ENCODE assay signal across 29 mouse cellular contexts in the genomic region with DNA sequence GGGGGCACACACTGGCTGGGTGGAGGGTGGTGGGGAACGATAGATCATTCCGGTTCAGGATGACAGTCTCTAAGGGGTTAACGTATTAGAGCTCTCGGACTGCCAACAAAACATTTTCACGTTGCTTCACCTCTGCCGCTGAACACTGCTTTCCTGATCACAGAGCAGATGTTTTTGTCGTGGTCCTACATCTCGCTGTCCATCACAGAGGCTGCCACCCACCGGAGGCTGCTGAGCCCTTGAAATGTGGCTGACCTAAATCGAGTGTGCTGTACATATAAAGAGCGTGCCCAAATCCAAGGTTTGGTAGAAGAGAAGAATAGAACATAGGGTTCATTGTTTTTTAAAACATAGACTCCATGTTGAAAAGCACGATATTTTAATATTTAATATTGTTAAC.
DNase-seq lines count a peak whose midpoint lies in the region; ATAC-seq and TF ChIP-seq lines count a peak whose summit lies in the region.
"Had no signal": no experiment of that assay in that cellular context is flagged by ENCODE, and none has a peak within 500 bp of the region (broad histone marks: within the 10 kb centered on the region; RNA-seq: fewer than 3 reads in every experiment).

No protein-coding gene starts in this region.

- no peak overlapping the region for H3K27ac ChIP-seq in forebrain, embryonic 14.5 days (ENCODE audit: low read depth, low read length)
- H3K27ac ChIP-seq in forebrain, postnatal 0 days (ENCODE audit: low read depth, low read length): no peak overlapping the region
- no peak overlapping the region for H3K27ac ChIP-seq in midbrain, embryonic 15.5 days
- H3K27ac ChIP-seq in midbrain, embryonic 11.5 days (ENCODE audit: low read depth, low read length): no peak overlapping the region
- peak overlapping the region; percentile 55 for H3K27ac ChIP-seq in hindbrain, embryonic 14.5 days
- no peak overlapping the region for H3K27ac ChIP-seq in left cerebral cortex, adult 2 months
- H3K27ac ChIP-seq: embryonic facial prominence, embryonic 13.5 days; forebrain, embryonic 10.5 days; kidney, postnatal 0 days; liver, embryonic 13.5 days had no signal

- peaks cover 4% of the 10 kb centered on the region; the same call in 1 of the 2 replicates for H3K4me1 ChIP-seq in forebrain, embryonic 14.5 days (ENCODE audit: control insufficient read depth, insufficient read depth, low read length)
- H3K4me1 ChIP-seq in forebrain, postnatal 0 days (ENCODE audit: insufficient read depth): no peaks in the 10 kb centered on the region
- peaks cover 15% of the 10 kb centered on the region for H3K4me1 ChIP-seq in midbrain, embryonic 15.5 days
- no peaks in the 10 kb centered on the region for H3K4me1 ChIP-seq in midbrain, embryonic 11.5 days (ENCODE audit: control insufficient read depth, insufficient read depth, low read length)
- H3K4me1 ChIP-seq in hindbrain, embryonic 14.5 days (replicated peaks; ENCODE audit: control insufficient read depth, insufficient read depth, low read length): peaks cover 16% of the 10 kb centered on the region; the same call in 1 of the 2 replicates

- TF ChIP-seq POLR2A in brain, embryonic 14.5 days (IDR thresholded peaks at IDR 0.05; ENCODE audit: borderline replicate concordance, extremely low read depth, insufficient read depth, insufficient read length, poor library complexity, severe bottlenecking): no peak

- H3K4me2 ChIP-seq in forebrain, embryonic 14.5 days (ENCODE audit: low read length): no peak overlapping the region
- H3K4me2 ChIP-seq in forebrain, postnatal 0 days (ENCODE audit: low read depth): no peak overlapping the region
- H3K4me2 ChIP-seq in midbrain, embryonic 15.5 days: no peak overlapping the region
- H3K4me2 ChIP-seq in midbrain, embryonic 11.5 days: no peak overlapping the region
- H3K4me2 ChIP-seq in hindbrain, embryonic 14.5 days (replicated peaks): no peak overlapping the region
- H3K4me2 ChIP-seq: embryonic facial prominence, embryonic 13.5 days; limb, embryonic 15.5 days; liver, embryonic 13.5 days had no signal

- DNase-seq in forebrain, embryonic 14.5 days (ENCODE audit: low spot score): peak; percentile 25
- no peak for DNase-seq in forebrain, postnatal 0 days
- DNase-seq in midbrain, embryonic 11.5 days (ENCODE audit: low spot score, missing footprints): no peak
- DNase-seq in brain, embryonic 14.5 days (ENCODE audit: low read depth): peak; percentile 48
- no peak for DNase-seq in hindbrain, embryonic 14.5 days (ENCODE audit: low spot score)
- no peak for DNase-seq in left cerebral cortex, adult 2 months (ENCODE audit: extremely low spot score in 1 of 2, low spot score in 2 of 2)
- no peak for DNase-seq in adrenal gland, adult 2 months
- DNase-seq: adrenal gland, postnatal 25 days; cerebellum, adult 18-20 months; cerebellum, postnatal 10 days; gastrocnemius, postnatal 10 days; heart, postnatal 14 days; kidney, adult 8-10 months; kidney, postnatal 4 days; liver, embryonic 13.5 days; lung, postnatal 4 days; spleen, adult 18-20 months; thymus, adult 2 months; thymus, postnatal 36 days had no signal

- 55% methylated on average over 12 of the region's 12 CpGs for WGBS in forebrain, embryonic 14.5 days
- WGBS in forebrain, postnatal 0 days: 45% methylated on average over 12 of the region's 12 CpGs
- WGBS in midbrain, embryonic 15.5 days: 51% methylated on average over 12 of the region's 12 CpGs
- WGBS in midbrain, embryonic 11.5 days: 79% methylated on average over 12 of the region's 12 CpGs
- WGBS in hindbrain, embryonic 14.5 days: 51% methylated on average over 12 of the region's 12 CpGs

- H3K9ac ChIP-seq in forebrain, embryonic 14.5 days (ENCODE audit: low read length): no peak overlapping the region
- no peak overlapping the region for H3K9ac ChIP-seq in forebrain, postnatal 0 days
- H3K9ac ChIP-seq in midbrain, embryonic 15.5 days: no peak overlapping the region
- no peak overlapping the region for H3K9ac ChIP-seq in midbrain, embryonic 11.5 days (ENCODE audit: low read length)
- H3K9ac ChIP-seq in hindbrain, embryonic 14.5 days: no peak overlapping the region
- H3K9ac ChIP-seq: embryonic facial prominence, embryonic 13.5 days; limb, embryonic 15.5 days; liver, embryonic 13.5 days had no signal

- no peak for TF ChIP-seq CTCF in forebrain, postnatal 0 days (IDR thresholded peaks at IDR 0.05; ENCODE audit: low read depth)
- TF ChIP-seq CTCF in brain, embryonic 14.5 days (IDR thresholded peaks at IDR 0.05; ENCODE audit: borderline replicate concordance, extremely low read depth, insufficient read depth, insufficient read length): no peak
- TF ChIP-seq CTCF in left cerebral cortex, adult 2 months (IDR thresholded peaks at IDR 0.05): no peak

- no peak overlapping the region for H3K4me3 ChIP-seq in forebrain, embryonic 14.5 days (ENCODE audit: low read depth, low read length)
- H3K4me3 ChIP-seq in forebrain, postnatal 0 days (ENCODE audit: low read depth, low read length): no peak overlapping the region
- H3K4me3 ChIP-seq in midbrain, embryonic 15.5 days: no peak overlapping the region
- H3K4me3 ChIP-seq in midbrain, embryonic 11.5 days (ENCODE audit: low read depth, low read length): no peak overlapping the region
- no peak overlapping the region for H3K4me3 ChIP-seq in hindbrain, embryonic 14.5 days (replicated peaks; ENCODE audit: low read length)
- H3K4me3 ChIP-seq in left cerebral cortex, adult 2 months: no peak overlapping the region
- H3K4me3 ChIP-seq: embryonic facial prominence, embryonic 13.5 days; forebrain, embryonic 10.5 days; limb, embryonic 10.5 days; limb, embryonic 15.5 days; liver, embryonic 13.5 days; megakaryocyte, embryonic 14.5 days had no signal

- intact Hi-C loops in left cerebral cortex, adult 2 months (cut with DNase I): no loop called here

- H3K9me3 ChIP-seq in forebrain, embryonic 14.5 days (replicated peaks; ENCODE audit: control insufficient read depth, low read length): no peaks in the 10 kb centered on the region
- H3K9me3 ChIP-seq in forebrain, postnatal 0 days (ENCODE audit: low read length): no peaks in the 10 kb centered on the region
- H3K9me3 ChIP-seq in midbrain, embryonic 15.5 days: no peaks in the 10 kb centered on the region
- no peaks in the 10 kb centered on the region for H3K9me3 ChIP-seq in midbrain, embryonic 11.5 days (ENCODE audit: control insufficient read depth, low read length)
- H3K9me3 ChIP-seq in hindbrain, embryonic 14.5 days (ENCODE audit: control insufficient read depth, low read length): no peaks in the 10 kb centered on the region
- H3K9me3 ChIP-seq: embryonic facial prominence, embryonic 13.5 days; forebrain, embryonic 10.5 days; limb, embryonic 10.5 days; limb, embryonic 15.5 days; liver, embryonic 13.5 days had no signal

- no peaks in the 10 kb centered on the region for H3K36me3 ChIP-seq in forebrain, embryonic 14.5 days (ENCODE audit: control insufficient read depth, insufficient read depth, low read length)
- H3K36me3 ChIP-seq in forebrain, postnatal 0 days (ENCODE audit: insufficient read depth): no peaks in the 10 kb centered on the region
- H3K36me3 ChIP-seq in midbrain, embryonic 15.5 days (replicated peaks): no peaks in the 10 kb centered on the region
- no peaks in the 10 kb centered on the region for H3K36me3 ChIP-seq in midbrain, embryonic 11.5 days (ENCODE audit: control insufficient read depth, insufficient read depth, low read length)
- H3K36me3 ChIP-seq in hindbrain, embryonic 14.5 days (replicated peaks; ENCODE audit: control insufficient read depth, insufficient read depth): no peaks in the 10 kb centered on the region
- H3K36me3 ChIP-seq: embryonic facial prominence, embryonic 13.5 days; forebrain, embryonic 10.5 days; limb, embryonic 10.5 days; limb, embryonic 15.5 days; liver, embryonic 13.5 days had no signal

- 0 out of 2 replicates have a peak, but pooled peaks have one; percentile 42 for ATAC-seq in forebrain, embryonic 14.5 days
- ATAC-seq in forebrain, postnatal 0 days: no peak
- ATAC-seq in midbrain, embryonic 15.5 days (replicated peaks): peak; percentile 37; the same call in 1 of the 2 replicates
- no peak for ATAC-seq in midbrain, embryonic 11.5 days (ENCODE audit: low FRiP score)
- ATAC-seq in hindbrain, embryonic 14.5 days (ENCODE audit: low FRiP score): peak; percentile 34; the same call in 1 of the 2 replicates
- ATAC-seq: intestine, embryonic 16.5 days; lung, postnatal 0 days; Patski had no signal

- no peaks in the 10 kb centered on the region for H3K27me3 ChIP-seq in forebrain, embryonic 14.5 days (replicated peaks; ENCODE audit: control insufficient read depth, insufficient read depth, low read length)
- H3K27me3 ChIP-seq in forebrain, postnatal 0 days (ENCODE audit: insufficient read depth, low read length): no peaks in the 10 kb centered on the region
- no peaks in the 10 kb centered on the region for H3K27me3 ChIP-seq in midbrain, embryonic 15.5 days (replicated peaks)
- H3K27me3 ChIP-seq in midbrain, embryonic 11.5 days (ENCODE audit: control insufficient read depth, insufficient read depth, low read length): no peaks in the 10 kb centered on the region
- no peaks in the 10 kb centered on the region for H3K27me3 ChIP-seq in hindbrain, embryonic 14.5 days (ENCODE audit: control insufficient read depth, insufficient read depth, low read length)
- H3K27me3 ChIP-seq: embryonic facial prominence, embryonic 13.5 days; limb, embryonic 15.5 days; liver, embryonic 13.5 days; Patski had no signal

Comparison
In these comparisons a context has a peak if more than half of its experiments do, and no peak if none do; other contexts are left out.
1. ATAC-seq: peak in forebrain, embryonic 14.5 days (single experiment), midbrain, embryonic 15.5 days (single experiment) and hindbrain, embryonic 14.5 days (single experiment); none in forebrain, postnatal 0 days (single experiment) and midbrain, embryonic 11.5 days (single experiment).
2. DNase-seq: peak in forebrain, embryonic 14.5 days (single experiment) and brain, embryonic 14.5 days (single experiment); none in forebrain, postnatal 0 days (single experiment), midbrain, embryonic 11.5 days (single experiment), hindbrain, embryonic 14.5 days (single experiment), left cerebral cortex, adult 2 months (0 of 2) and adrenal gland, adult 2 months (single experiment).